Mouse (Mus musculus) hindbrain, embryonic 16.5 days (tissue): Measurements from ENCODE around the gene Ppef1. TPM values are rescaled to one million over a fixed set of nuclear protein-coding genes. Genes with fewer than 3 reads are reported as not detected.

ENCODE experiments used
- ATAC-seq: fragments of 200-750 bp; cut with Nextera tagmentation; 2 replicates; pipeline ENCODE4 v1.8.0; 2017; ENCODE audit warnings: moderate TSS enrichment, moderate library complexity
- H3K27ac ChIP-seq: fragments of 300-500 bp; sonication (generic); 2 replicates; pipeline ENCODE4 v1.5.1; 2014; ENCODE audit warnings: low read depth, mild to moderate bottlenecking, control low read depth, low read length, moderate library complexity
- H3K27me3 ChIP-seq: fragments of 300-500 bp; sonication (generic); replicated peaks from 2 replicates; pipeline ENCODE4 v1.6.1; 2014; ENCODE audit warnings: low read length; ENCODE audit not compliant: control insufficient read depth, insufficient read depth
- H3K36me3 ChIP-seq: fragments of 300-500 bp; sonication (generic); 2 replicates; pipeline ENCODE4 v1.6.1; 2014; ENCODE audit warnings: mild to moderate bottlenecking, low read length, moderate library complexity, mixed read lengths; ENCODE audit not compliant: control insufficient read depth, insufficient read depth
- H3K4me1 ChIP-seq: fragments of 300-500 bp; sonication (generic); 2 replicates; pipeline ENCODE4 v1.6.1; 2014; ENCODE audit warnings: low read depth, low read length; ENCODE audit not compliant: control insufficient read depth, insufficient read depth
- H3K4me2 ChIP-seq: fragments of 300-500 bp; sonication (generic); 2 replicates; pipeline ENCODE4 v1.6.1; 2014; ENCODE audit warnings: mild to moderate bottlenecking, low read length, control low read depth, moderate library complexity
- H3K4me3 ChIP-seq: fragments of 300-500 bp; sonication (generic); 2 replicates; pipeline ENCODE4 v1.5.1; 2014; ENCODE audit warnings: mild to moderate bottlenecking, low read length, control low read depth, moderate library complexity
- H3K9ac ChIP-seq: fragments of 300-500 bp; sonication (generic); 2 replicates; pipeline ENCODE4 v1.6.1; 2014; ENCODE audit warnings: low read depth, mild to moderate bottlenecking, control low read depth, low read length, moderate library complexity
- H3K9me3 ChIP-seq: fragments of 300-500 bp; sonication (generic); 2 replicates; pipeline ENCODE4 v1.6.1; 2014; ENCODE audit warnings: mild to moderate bottlenecking, low read length, moderate library complexity; ENCODE audit not compliant: control insufficient read depth
- WGBS: fragments of 180-500 bp; shearing (Covaris S2); extraction: QIAGEN DNeasy Blood & Tissue Kit; methylation state at CpG from one replicate; pipeline ENCODE4 v1.1.7; 2014; 5-methylcytosine and 5-hydroxymethylcytosine counted together
- polyA plus RNA-seq: library from polyadenylated mRNA; unstranded; fragments of >200 nt; fragmentation: Nextera tagmentation; extraction: Ambion mirVana; gene quantifications from 2 replicates; pipeline ENCODE4 v1.2.1, GENCODE M21; 2015

The Ppef1 gene
- polyA plus RNA-seq, 1 experiment from 2014 or later: 6.5 TPM

- Histone ChIP-seq H3K9me3 (no peaks in the 10 kb centered on the region), H3K27me3 (peaks cover 2% of the 10 kb centered on the region; the same call in 1 of the 2 replicates), H3K36me3 (no peaks in the 10 kb centered on the region), H3K4me3 (no peak overlapping the region), H3K27ac (no peak overlapping the region), H3K9ac (no peak overlapping the region), H3K4me2 (no peak overlapping the region), H3K4me1 (no peaks in the 10 kb centered on the region)
- WGBS: 82% methylated on average over 1 of the region's 1 CpGs
- no peak for ATAC-seq
These were observed 9.8 kb upstream of the Ppef1 start for GRCm38 (mm10) chrX:160745399-160745798.

- no peak overlapping the region for H3K9ac ChIP-seq
- H3K27me3 ChIP-seq: peaks cover 3% of the 10 kb centered on the region; the same call in 1 of the 2 replicates
- no peaks in the 10 kb centered on the region for H3K9me3 ChIP-seq
- ATAC-seq: no peak
- H3K4me2 ChIP-seq: no peak overlapping the region
- no peaks in the 10 kb centered on the region for H3K4me1 ChIP-seq
- no peak overlapping the region for H3K27ac ChIP-seq
- 44% methylated on average over 1 of the region's 1 CpGs for WGBS
- no peak overlapping the region for H3K4me3 ChIP-seq
- H3K36me3 ChIP-seq: no peaks in the 10 kb centered on the region
These were observed 36.4 kb downstream of the Ppef1 start for GRCm38 (mm10) chrX:160699171-160699570.

- Histone ChIP-seq H3K27me3 (no peaks in the 10 kb centered on the region; the same call in 1 of the 2 replicates), H3K27ac (no peak overlapping the region), H3K9ac (no peak overlapping the region), H3K36me3 (no peaks in the 10 kb centered on the region), H3K4me1 (no peaks in the 10 kb centered on the region), H3K9me3 (no peaks in the 10 kb centered on the region), H3K4me3 (no peak overlapping the region), H3K4me2 (no peak overlapping the region)
- no peak for ATAC-seq
- WGBS: 83% methylated on average over 3 of the region's 3 CpGs
These were observed 44.0 kb downstream of the Ppef1 start for GRCm38 (mm10) chrX:160691559-160691958.

- no peaks in the 10 kb centered on the region for H3K36me3 ChIP-seq
- 90% methylated on average over 2 of the region's 2 CpGs for WGBS
- H3K4me1 ChIP-seq: no peaks in the 10 kb centered on the region
- ATAC-seq: no peak
- H3K9me3 ChIP-seq: no peaks in the 10 kb centered on the region
- no peak overlapping the region for H3K4me2 ChIP-seq
- no peaks in the 10 kb centered on the region for H3K27me3 ChIP-seq
- H3K4me3 ChIP-seq: no peak overlapping the region
- no peak overlapping the region for H3K27ac ChIP-seq
- no peak overlapping the region for H3K9ac ChIP-seq
These were observed 45.5 kb downstream of the Ppef1 start for GRCm38 (mm10) chrX:160690094-160690493.

GRCm38 (mm10) chrX:160669992-160670391 lies 65.6 kb downstream of the Ppef1 start:
- H3K27me3 ChIP-seq: no peaks in the 10 kb centered on the region
- no peak for ATAC-seq
- no peaks in the 10 kb centered on the region for H3K9me3 ChIP-seq
- H3K36me3 ChIP-seq: no peaks in the 10 kb centered on the region
- no peak overlapping the region for H3K4me3 ChIP-seq
- no peak overlapping the region for H3K4me2 ChIP-seq
- WGBS: 82% methylated on average over 1 of the region's 1 CpGs
- H3K27ac ChIP-seq: no peak overlapping the region
- no peaks in the 10 kb centered on the region for H3K4me1 ChIP-seq
- H3K9ac ChIP-seq: no peak overlapping the region

GRCm38 (mm10) chrX:160610882-160611644 lies 124.5 kb downstream of the Ppef1 start:
- no peak for ATAC-seq
- H3K9ac ChIP-seq: no peak overlapping the region
- no peaks in the 10 kb centered on the region for H3K27me3 ChIP-seq
- H3K9me3 ChIP-seq: no peaks in the 10 kb centered on the region
- no peaks in the 10 kb centered on the region for H3K36me3 ChIP-seq
- no peak overlapping the region for H3K27ac ChIP-seq
- WGBS: 27% methylated on average over 4 of the region's 4 CpGs
- H3K4me3 ChIP-seq: no peak overlapping the region
- no peak overlapping the region for H3K4me2 ChIP-seq
- H3K4me1 ChIP-seq: no peaks in the 10 kb centered on the region

- no peaks in the 10 kb centered on the region for H3K9me3 ChIP-seq
- H3K4me1 ChIP-seq: no peaks in the 10 kb centered on the region
- H3K4me2 ChIP-seq: no peak overlapping the region
- 58% methylated on average over 2 of the region's 2 CpGs for WGBS
- no peak overlapping the region for H3K9ac ChIP-seq
- no peaks in the 10 kb centered on the region for H3K27me3 ChIP-seq
- H3K27ac ChIP-seq: no peak overlapping the region
- H3K36me3 ChIP-seq: no peaks in the 10 kb centered on the region
- ATAC-seq: no peak
- H3K4me3 ChIP-seq: no peak overlapping the region
These were observed 125.1 kb downstream of the Ppef1 start for GRCm38 (mm10) chrX:160610482-160610881.

- H3K4me1 ChIP-seq: no peaks in the 10 kb centered on the region
These were observed 125.7 kb downstream of the Ppef1 start for GRCm38 (mm10) chrX:160609849-160610248.

GRCm38 (mm10) chrX:160603981-160604541 lies 131.5 kb downstream of the Ppef1 start:
- Histone ChIP-seq H3K27ac (no peak overlapping the region), H3K9me3 (no peaks in the 10 kb centered on the region), H3K4me2 (no peak overlapping the region), H3K4me1 (peaks cover under 1% of the 10 kb centered on the region), H3K4me3 (no peak overlapping the region), H3K9ac (no peak overlapping the region), H3K27me3 (no peaks in the 10 kb centered on the region; the same call in 1 of the 2 replicates), H3K36me3 (no peaks in the 10 kb centered on the region)
- 51% methylated on average over 6 of the region's 6 CpGs for WGBS
- ATAC-seq: no peak

More at GRCm38 (mm10) chrX:160609849-160610248, 125.7 kb downstream of the Ppef1 start:
- WGBS: 41% methylated on average over 3 of the region's 3 CpGs
- ATAC-seq: no peak
- Histone ChIP-seq H3K36me3 (no peaks in the 10 kb centered on the region), H3K27me3 (no peaks in the 10 kb centered on the region), H3K27ac (no peak overlapping the region), H3K4me2 (no peak overlapping the region), H3K4me3 (no peak overlapping the region), H3K9ac (no peak overlapping the region), H3K9me3 (no peaks in the 10 kb centered on the region)
